Mouse (Mus musculus) testis, postnatal 14 days (tissue): Measurements from ENCODE around the gene Kcnn3.
A peak's percentile ranks its signal among the peaks of the same experiment; 100 is the strongest.

Experiments
- DNase-seq: peaks from one replicate; pipeline ENCODE4 v3.0.0; 2021; ENCODE audit warnings: low spot score

The Kcnn3 gene

GRCm38 (mm10) chr3:89613526-89614523, 93.9 kb downstream of the Kcnn3 start:
- DNase-seq = peak; percentile 39

DNA sequence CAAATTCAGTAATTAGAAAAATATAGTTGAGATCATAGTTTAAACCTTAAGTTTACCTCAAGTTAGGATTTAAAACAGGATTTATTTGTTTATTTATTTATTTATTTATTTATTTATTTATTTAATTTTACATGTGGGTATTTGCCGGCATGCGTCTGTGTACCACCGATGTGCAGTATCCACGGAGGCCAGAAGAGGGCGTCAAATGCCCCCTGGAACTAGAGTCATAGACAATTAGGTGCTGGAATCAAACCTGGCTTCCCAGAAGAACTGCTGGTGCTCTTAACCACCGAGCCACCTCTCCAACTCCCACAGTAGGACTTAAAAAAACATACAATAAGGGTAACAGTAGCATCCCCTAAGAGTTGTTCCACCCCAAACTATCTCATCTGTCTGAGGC, 96.9 kb downstream of the Kcnn3 start:
- no peak for DNase-seq

DNA sequence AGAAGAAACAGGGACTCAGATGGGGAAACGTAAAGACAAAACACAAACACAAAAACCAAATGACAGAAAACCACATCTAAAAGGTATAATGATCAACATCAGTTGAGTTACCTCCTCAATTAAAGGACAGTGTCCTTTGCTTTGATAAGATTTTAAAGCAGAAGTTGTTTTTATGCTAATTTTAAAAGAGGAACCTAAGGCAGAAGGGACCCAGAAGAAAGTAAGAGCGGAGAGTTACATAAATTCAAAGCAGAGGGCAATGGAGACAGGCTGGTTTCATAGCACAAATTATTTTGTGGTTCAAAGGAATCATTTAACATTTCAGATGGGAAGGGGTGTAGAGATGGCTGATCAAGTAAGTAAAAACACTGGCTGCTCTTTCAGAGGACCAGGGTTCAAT, 97.4 kb downstream of the Kcnn3 start:
- no peak for DNase-seq

DNA sequence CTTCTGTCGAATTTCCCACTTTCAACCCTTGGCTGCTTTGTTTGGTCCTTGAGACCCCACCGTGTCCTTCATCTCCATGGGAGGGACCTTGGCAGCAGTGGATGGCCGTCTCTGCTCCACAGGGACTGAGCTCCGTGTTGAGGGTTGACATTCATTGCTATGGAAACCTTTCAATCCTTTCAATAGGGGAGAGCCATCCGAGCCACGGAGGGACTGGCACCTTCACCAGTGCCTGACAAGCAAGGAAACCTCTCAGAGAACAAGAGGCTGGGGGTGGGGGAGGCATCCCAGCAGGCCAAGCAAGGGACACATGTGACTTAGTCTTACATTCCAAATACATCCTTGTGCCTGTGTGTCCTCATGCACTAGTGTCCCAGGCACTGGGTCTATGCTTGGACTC, 102.9 kb downstream of the Kcnn3 start:
- DNase-seq = no peak

DNA sequence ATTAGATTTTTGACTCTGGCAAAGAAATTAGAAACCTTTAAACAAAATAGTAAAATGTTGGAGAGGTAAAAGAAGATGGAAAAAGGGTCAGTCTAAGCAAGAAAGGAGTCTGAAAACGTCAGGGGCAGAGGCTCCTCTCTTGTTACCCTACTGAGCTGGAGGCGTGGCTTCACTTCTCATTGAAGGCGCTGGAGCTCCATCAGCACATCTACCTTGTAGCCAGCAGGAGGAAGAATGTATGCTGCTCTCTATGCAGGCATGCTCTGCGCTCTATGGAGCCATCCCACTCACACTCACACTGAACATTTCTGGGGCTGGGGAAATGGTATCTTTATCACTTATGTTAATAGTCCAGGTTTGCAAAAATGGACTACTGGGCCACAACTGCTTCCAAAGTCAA, 103.6 kb downstream of the Kcnn3 start:
- DNase-seq = no peak

DNA sequence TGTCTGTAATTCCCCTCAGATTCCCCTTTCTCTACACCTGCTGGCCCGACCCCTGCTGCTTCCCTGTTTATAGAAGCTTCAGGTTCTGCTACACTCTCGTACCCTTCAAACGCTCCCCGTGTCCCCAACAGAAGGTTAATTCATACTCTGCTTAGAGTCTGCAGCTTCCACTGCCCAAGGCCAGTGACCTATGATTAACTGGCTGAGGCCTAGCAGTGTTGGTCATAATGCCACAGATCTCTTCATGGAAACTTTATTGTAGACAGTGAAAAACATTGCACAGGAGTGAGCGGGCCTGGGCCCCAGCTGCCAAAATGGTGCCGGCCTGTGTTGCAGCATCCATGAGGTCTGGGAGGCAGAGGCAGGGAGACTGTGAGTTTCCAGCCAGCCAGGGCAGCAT, 104.0 kb downstream of the Kcnn3 start:
- DNase-seq = no peak

DNA sequence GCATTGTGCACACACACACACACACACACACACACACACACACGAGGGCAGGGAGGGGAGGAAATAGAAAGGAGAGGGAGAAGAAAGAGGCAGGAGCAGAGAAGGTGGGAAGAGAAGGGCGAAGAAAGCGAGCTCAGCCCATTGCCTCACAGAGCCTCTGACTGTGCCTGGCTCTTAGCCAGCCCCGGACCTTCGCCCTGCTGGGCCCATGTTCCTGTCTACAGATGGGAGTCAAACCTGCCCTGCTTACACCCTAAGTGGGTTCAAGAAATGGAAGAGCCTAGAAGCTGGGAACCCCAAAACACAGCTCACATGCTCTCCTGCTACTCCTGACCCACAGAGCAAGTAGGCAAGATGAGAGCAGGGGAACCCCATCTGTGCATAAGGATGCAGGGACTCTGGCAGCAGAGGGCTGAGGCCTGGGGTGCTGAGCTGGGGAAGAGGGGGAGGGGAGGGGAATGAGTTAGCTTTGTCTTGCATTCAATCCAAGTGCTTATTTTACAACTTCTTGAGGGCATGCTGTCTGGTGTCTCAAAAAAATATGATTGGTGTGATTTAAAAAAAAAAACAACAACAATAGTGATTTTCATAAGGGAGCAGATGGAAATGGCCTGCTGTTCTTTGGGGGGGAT, 105.0 kb downstream of the Kcnn3 start:
- no peak for DNase-seq

GRCm38 (mm10) chr3:89626556-89626955, 106.6 kb downstream of the Kcnn3 start:
- no peak for DNase-seq

GRCm38 (mm10) chr3:89629811-89630210, 109.8 kb downstream of the Kcnn3 start:
- DNase-seq = no peak

- no peak for DNase-seq
Observed at GRCm38 (mm10) chr3:89631750-89632149, 111.8 kb downstream of the Kcnn3 start.

- DNase-seq = no peak
Observed at GRCm38 (mm10) chr3:89633531-89633930, 113.6 kb downstream of the Kcnn3 start.

DNA sequence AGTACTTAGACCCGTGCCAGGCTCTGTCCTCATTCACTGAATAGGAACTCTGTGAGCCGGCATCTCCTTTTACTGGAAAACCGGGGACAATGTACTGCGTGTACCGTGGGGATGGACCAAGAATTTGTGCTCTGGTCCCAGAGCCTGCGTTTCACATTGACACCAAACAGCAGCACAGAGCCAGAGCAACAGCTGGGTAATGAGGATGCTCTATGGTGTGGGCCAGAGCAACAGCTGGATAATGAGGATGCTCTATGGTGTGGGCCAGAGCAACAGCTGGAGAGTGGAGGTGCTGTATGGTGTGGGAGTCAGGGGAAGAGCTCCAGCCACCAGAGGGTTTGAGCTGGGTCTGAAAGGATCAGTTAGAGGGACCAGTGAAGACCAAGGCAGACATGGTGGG, 114.0 kb downstream of the Kcnn3 start:
- DNase-seq = peak; percentile 49

DNA sequence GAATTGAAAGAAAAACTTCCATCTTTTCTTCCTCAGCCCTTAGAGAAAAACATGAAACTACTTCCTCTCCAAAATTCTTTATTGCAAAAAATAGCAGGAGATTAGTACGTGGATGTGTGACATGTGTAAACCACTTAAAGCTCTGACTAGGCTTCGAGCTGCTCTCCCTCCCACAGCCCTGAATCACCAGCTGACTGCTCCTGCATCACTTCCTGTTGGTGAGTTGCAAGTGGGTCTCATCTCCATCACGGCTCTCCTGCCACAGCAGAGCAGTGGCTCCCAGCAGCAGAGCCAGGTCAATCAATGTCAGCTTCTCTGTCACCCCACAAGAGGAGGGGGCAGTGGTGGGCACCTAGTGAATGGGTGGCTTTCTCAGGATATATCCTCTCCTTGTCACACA, 120.8 kb downstream of the Kcnn3 start:
- no peak for DNase-seq

- no peak for DNase-seq
Observed at GRCm38 (mm10) chr3:89643391-89643790, 123.4 kb downstream of the Kcnn3 start.

GRCm38 (mm10) chr3:89646813-89647255, 126.9 kb downstream of the Kcnn3 start:
- peak; percentile 58 for DNase-seq

GRCm38 (mm10) chr3:89647268-89647874, 127.4 kb downstream of the Kcnn3 start:
- DNase-seq = no peak

DNA sequence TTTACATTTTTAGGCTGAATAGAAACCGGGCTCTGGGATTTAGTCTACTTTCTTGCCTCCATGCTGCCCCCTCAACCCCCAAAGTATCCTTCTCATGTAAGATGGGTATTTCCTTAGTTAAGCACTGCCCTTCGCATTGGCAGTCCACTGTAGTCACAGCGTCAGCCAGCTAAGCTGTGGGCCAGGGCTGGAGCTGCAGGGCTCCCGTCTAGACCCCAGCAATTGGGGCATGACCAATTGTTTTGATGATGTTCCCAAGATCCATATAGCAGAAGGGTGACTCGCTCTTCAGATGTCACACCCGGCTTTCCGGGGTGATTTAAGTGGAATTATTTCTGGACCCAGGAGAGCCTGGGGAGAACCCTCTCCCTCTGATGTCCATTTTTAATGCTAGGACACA, 129.9 kb downstream of the Kcnn3 start:
- DNase-seq = no peak

GRCm38 (mm10) chr3:89653231-89653954, 133.4 kb downstream of the Kcnn3 start:
- peak; percentile 52 for DNase-seq

DNA sequence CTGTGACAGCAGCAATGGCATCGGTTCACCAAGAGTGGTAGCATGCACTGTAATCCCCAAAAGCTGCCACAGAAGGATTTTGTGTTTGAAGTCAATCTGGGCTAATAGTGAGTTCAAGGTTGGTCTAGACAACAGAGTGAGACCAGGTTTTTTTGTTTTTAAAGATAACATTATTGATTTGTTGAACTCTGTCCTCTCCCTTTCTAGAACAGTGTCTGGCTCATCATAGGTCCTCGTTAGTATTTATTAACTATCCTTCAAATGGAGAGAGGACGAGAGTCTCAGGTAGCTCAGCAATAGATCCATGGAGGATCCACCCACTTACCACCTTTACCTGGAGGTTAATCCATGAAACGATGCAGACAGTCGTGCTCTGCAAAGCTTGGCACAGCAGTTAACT, 137.1 kb downstream of the Kcnn3 start:
- DNase-seq = no peak

GRCm38 (mm10) chr3:89658457-89658856, 138.5 kb downstream of the Kcnn3 start:
- DNase-seq = no peak

DNA sequence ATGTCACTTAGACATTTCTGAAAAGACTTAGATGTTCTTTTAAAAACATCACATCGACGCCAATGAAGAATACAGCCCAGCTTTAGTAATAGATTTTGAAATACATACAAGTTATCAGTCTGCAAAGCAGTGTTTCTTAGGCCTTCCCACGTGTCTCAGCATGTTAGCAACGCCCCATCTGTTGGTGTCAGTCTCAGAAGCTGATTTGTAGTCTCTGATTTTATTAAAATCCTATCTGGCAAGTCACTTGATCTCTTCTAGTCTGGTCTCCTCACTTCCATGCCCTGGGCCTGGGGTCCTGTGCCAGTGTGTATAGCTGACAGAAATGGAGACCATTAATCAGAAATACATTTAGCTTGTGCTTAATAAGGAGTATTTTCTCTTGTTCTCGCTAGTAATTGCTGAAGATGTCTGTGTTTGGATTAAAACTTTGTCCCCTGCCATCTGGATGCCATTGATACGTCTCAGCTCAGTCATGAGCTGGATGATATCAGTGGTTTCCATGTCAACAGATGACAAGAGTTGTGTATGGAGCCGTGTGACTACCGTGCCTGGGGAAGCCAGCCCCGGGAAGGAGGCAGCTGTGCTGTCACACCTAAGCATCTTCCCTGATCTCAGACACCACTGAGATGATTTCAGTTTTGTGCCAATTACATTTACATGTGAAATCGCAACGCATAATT, 140.1 kb downstream of the Kcnn3 start:
- DNase-seq = no peak

DNA sequence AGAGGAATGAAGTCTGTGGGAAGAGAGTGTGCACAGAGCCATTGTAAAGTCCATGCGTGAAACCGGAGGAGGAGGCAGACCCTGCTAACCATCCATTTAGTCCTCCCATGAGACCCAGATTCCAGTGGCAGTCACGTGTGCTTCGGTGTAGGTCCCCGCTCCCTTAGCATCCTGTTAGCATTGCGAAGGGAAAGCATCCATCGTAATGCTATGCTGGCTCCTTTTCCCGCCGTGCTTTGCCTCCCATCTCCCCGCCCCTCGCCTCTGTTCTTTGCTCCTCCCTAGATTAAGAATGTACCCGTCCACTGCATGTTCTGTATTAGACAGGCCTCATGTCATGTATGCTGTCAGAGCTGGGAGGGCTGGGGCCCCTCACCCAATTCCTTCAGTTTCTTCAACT, 144.8 kb downstream of the Kcnn3 start:
- no peak for DNase-seq
